Comparison of ENCODE assay signal across 8 mouse cellular contexts in genomic region chr6:31011407-31012020, GRCm38 (mm10). TPM values are rescaled to one million over a fixed set of nuclear protein-coding genes. Genes with fewer than 3 reads are reported as not detected.
A peak's percentile ranks its signal among the peaks of the same experiment; 100 is the strongest.
DNase-seq lines count a peak whose midpoint lies in the region; ATAC-seq and TF ChIP-seq lines count a peak whose summit lies in the region.

No protein-coding gene starts in this region.

- intact Hi-C loops in gastrocnemius, adult 2 months (cut with DNase I): no loop called here

- peaks cover 6 to 14% of the 10 kb centered on the region in 2 experiments for H3K27me3 ChIP-seq in MEL (ENCODE audit: control insufficient read depth in 1 of 2, insufficient read depth in 2 of 2, low read length in 2 of 2)
- H3K27me3 ChIP-seq in hindbrain, embryonic 13.5 days: no peaks in the 10 kb centered on the region
- H3K27me3 ChIP-seq in lung, embryonic 15.5 days: no peaks in the 10 kb centered on the region
- H3K27me3 ChIP-seq in thymus, adult 2 months (ENCODE audit: control insufficient read depth, insufficient read depth, low read length): no peaks in the 10 kb centered on the region

- H3K4me1 ChIP-seq in MEL (ENCODE audit: control insufficient read depth in 1 of 2, insufficient read depth in 2 of 2, low read length in 2 of 2): peaks cover 0 to 4% of the 10 kb centered on the region in 2 experiments; a peak in 1 of 4 replicates
- H3K4me1 ChIP-seq in hindbrain, embryonic 13.5 days (replicated peaks): peaks cover 11% of the 10 kb centered on the region
- peaks cover 28% of the 10 kb centered on the region for H3K4me1 ChIP-seq in lung, embryonic 15.5 days
- no peaks in the 10 kb centered on the region for H3K4me1 ChIP-seq in thymus, adult 2 months (replicated peaks; ENCODE audit: control insufficient read depth, insufficient read depth, low read length)

- no peak for TF ChIP-seq POLR2A in MEL (IDR thresholded peaks at IDR 0.05; ENCODE audit: control insufficient read depth in 1 of 2, insufficient read depth in 1 of 2, low read depth in 1 of 2, low read length in 2 of 2, poor library complexity in 1 of 2)
- TF ChIP-seq POLR2A in thymus, adult 2 months (IDR thresholded peaks at IDR 0.05; ENCODE audit: control insufficient read depth, extremely low read depth, insufficient read depth, low read length, poor library complexity): no peak

- 46% methylated on average over 4 of the region's 4 CpGs for WGBS in hindbrain, embryonic 13.5 days
- 12% methylated on average over 4 of the region's 4 CpGs for WGBS in lung, embryonic 15.5 days
- 48% methylated on average over 4 of the region's 4 CpGs for WGBS in thymus, adult 2 months

- H3K36me3 ChIP-seq in MEL (ENCODE audit: control insufficient read depth in 1 of 2, insufficient read depth in 2 of 2, low read length in 2 of 2): no peaks in the 10 kb centered on the region
- no peaks in the 10 kb centered on the region for H3K36me3 ChIP-seq in hindbrain, embryonic 13.5 days
- no peaks in the 10 kb centered on the region for H3K36me3 ChIP-seq in lung, embryonic 15.5 days
- no peaks in the 10 kb centered on the region for H3K36me3 ChIP-seq in thymus, adult 2 months (ENCODE audit: control insufficient read depth, insufficient read depth, low read length)

- H3K9me3 ChIP-seq in MEL (replicated peaks; ENCODE audit: insufficient read depth, low read length): no peaks in the 10 kb centered on the region
- H3K9me3 ChIP-seq in hindbrain, embryonic 13.5 days: peaks cover 2% of the 10 kb centered on the region; the same call in 1 of the 2 replicates
- no peaks in the 10 kb centered on the region for H3K9me3 ChIP-seq in lung, embryonic 15.5 days

- no peak for TF ChIP-seq EP300 in MEL (IDR thresholded peaks at IDR 0.05; ENCODE audit: low read depth in 1 of 2, low read length in 2 of 2)

- H3K4me3 ChIP-seq in MEL (ENCODE audit: control insufficient read depth in 1 of 2, insufficient read depth in 1 of 2, low read depth in 2 of 2, low read length in 2 of 2): no peak overlapping the region
- no peak overlapping the region; the same call in 1 of the 2 replicates for H3K4me3 ChIP-seq in gastrocnemius, adult 2 months
- no peak overlapping the region for H3K4me3 ChIP-seq in hindbrain, embryonic 13.5 days
- H3K4me3 ChIP-seq in lung, embryonic 15.5 days: no peak overlapping the region
- H3K4me3 ChIP-seq in thymus, adult 2 months (ENCODE audit: control insufficient read depth, insufficient read depth, low read length): no peak overlapping the region

- H3K27ac ChIP-seq in MEL (ENCODE audit: control insufficient read depth, low read depth, low read length): no peak overlapping the region
- H3K27ac ChIP-seq in gastrocnemius, adult 2 months: peak overlapping the region; percentile 68
- 0 out of 2 replicates have a peak overlapping the region, but pooled peaks have one; percentile 20 for H3K27ac ChIP-seq in hindbrain, embryonic 13.5 days
- H3K27ac ChIP-seq in lung, embryonic 15.5 days: peak overlapping the region; percentile 60
- no peak overlapping the region for H3K27ac ChIP-seq in thymus, adult 2 months (ENCODE audit: control insufficient read depth, insufficient read depth, low read length)

- DNase-seq in embryo, embryonic 11.5 days (ENCODE audit: low read depth, low spot score): peak; percentile 17
- no peak for DNase-seq in embryo, embryonic 10.5 days (ENCODE audit: low spot score)
- DNase-seq in MEL (ENCODE audit: low read depth, low spot score): peak; percentile 60
- DNase-seq in gastrocnemius, adult 2 months: peak; percentile 89
- DNase-seq in thymus, adult 2 months: no peak

- no peak for TF ChIP-seq RAD21 in MEL (IDR thresholded peaks at IDR 0.05; ENCODE audit: low read depth, low read length)

- no peak overlapping the region for H3K4me2 ChIP-seq in hindbrain, embryonic 13.5 days
- H3K4me2 ChIP-seq in lung, embryonic 15.5 days: peak overlapping the region; percentile 21; the same call in 1 of the 2 replicates

- no peak for TF ChIP-seq CTCF in MEL (IDR thresholded peaks at IDR 0.05 in 2 of 3, conservative IDR thresholded peaks at IDR 0.05 in 1 of 3; ENCODE audit: control insufficient read depth in 1 of 3, insufficient read depth in 1 of 3, low read depth in 2 of 3, low read length in 3 of 3, poor library complexity in 1 of 3, severe bottlenecking in 1 of 3)
- no peak for TF ChIP-seq CTCF in gastrocnemius, adult 2 months (IDR thresholded peaks at IDR 0.05)
- no peak for TF ChIP-seq CTCF in thymus, adult 2 months (IDR thresholded peaks at IDR 0.05; ENCODE audit: borderline replicate concordance, control insufficient read depth, extremely low read depth, insufficient read depth, low read length, poor library complexity)

- ATAC-seq in hindbrain, embryonic 13.5 days (ENCODE audit: low FRiP score): no peak
- ATAC-seq in lung, embryonic 15.5 days (ENCODE audit: borderline replicate concordance, extremely low read depth, low FRiP score, low TSS enrichment): peak; percentile 87
- ATAC-seq in megakaryocyte, adult 5-6 weeks (ENCODE audit: poor library complexity, severe bottlenecking): no peak

- no peaks in the 10 kb centered on the region for H3K79me2 ChIP-seq in MEL (ENCODE audit: control insufficient read depth, insufficient read depth, low read length, poor library complexity)

- no peak overlapping the region for H3K9ac ChIP-seq in MEL (ENCODE audit: control insufficient read depth, low read depth, low read length, poor library complexity, severe bottlenecking)
- no peak overlapping the region for H3K9ac ChIP-seq in hindbrain, embryonic 13.5 days
- no peak overlapping the region for H3K9ac ChIP-seq in lung, embryonic 15.5 days

TF ChIP-seq in MEL, 35 proteins besides CTCF, POLR2A, EP300 and RAD21:
- TF ChIP-seq MYC (IDR thresholded peaks at IDR 0.05; ENCODE audit: low read depth, low read length) (no peak), NELFE (IDR thresholded peaks at IDR 0.05; ENCODE audit: low read depth, low read length) (no peak), BHLHE40 (IDR thresholded peaks at IDR 0.05; ENCODE audit: borderline replicate concordance, low read depth, low read length) (peak; percentile 84), RCOR1 (IDR thresholded peaks at IDR 0.05; ENCODE audit: low read depth, low read length) (no peak), MAX (IDR thresholded peaks at IDR 0.05; ENCODE audit: low read length) (no peak), SIN3A (IDR thresholded peaks at IDR 0.05; ENCODE audit: low read length) (no peak), MAZ (IDR thresholded peaks at IDR 0.05; ENCODE audit: low read depth, low read length) (no peak), TAL1 (IDR thresholded peaks at IDR 0.05; ENCODE audit: low read length) (no peak)

RNA-seq across cellular contexts. Expression of gene Klf14, which starts 52.6 kb away (rescaled TPM):
- total RNA-seq in MEL (2012; rRNA removed): not detected in 2 replicates
- not detected for polyA plus RNA-seq in MEL (2012; ENCODE audit: insufficient read depth in 1 of 2, insufficient read length in 2 of 2, low read depth in 1 of 2, low replicate concordance in 2 of 2, missing spikeins in 1 of 2)
- under 1 TPM; 0.08 to 0.14 TPM for total RNA-seq in gastrocnemius, adult 2 months (2021)
- polyA plus RNA-seq in hindbrain, embryonic 13.5 days (2015; fragmentation: Nextera tagmentation; extraction: Ambion mirVana): 0.10 and 0.26 TPM in 2 replicates
- polyA plus RNA-seq in lung, embryonic 15.5 days (2015; fragmentation: Nextera tagmentation; extraction: Ambion mirVana): 1.4 TPM in 2 replicates
- total RNA-seq in megakaryocyte, adult 5-6 weeks (2015): not detected in 2 replicates
- total RNA-seq in megakaryocyte, adult 5-6 weeks (2017): not detected in 2 replicates
- polyA plus RNA-seq in thymus, adult 2 months (2012; rRNA removed): 0.10 and 0.15 TPM in 2 replicates

Comparison
In these comparisons a context has a peak if more than half of its experiments do, and no peak if none do; other contexts are left out.
1. DNase-seq: peak in embryo, embryonic 11.5 days (single experiment), MEL (single experiment) and gastrocnemius, adult 2 months (single experiment); none in embryo, embryonic 10.5 days (single experiment) and thymus, adult 2 months (single experiment).
2. H3K27ac ChIP-seq: peak in gastrocnemius, adult 2 months (single experiment), hindbrain, embryonic 13.5 days (single experiment) and lung, embryonic 15.5 days (single experiment); none in MEL (single experiment) and thymus, adult 2 months (single experiment).